Mouse (Mus musculus) testis, adult 2 months (tissue): ENCODE results near the gene Opa1. TPM values are rescaled to one million over a fixed set of nuclear protein-coding genes. Genes with fewer than 3 reads are reported as not detected.

Source experiments
- H3K27ac ChIP-seq: fragments of 200-500 bp; 2 replicates; pipeline ENCODE4 v1.5.1; 2012; ENCODE audit warnings: low read depth, low read length; ENCODE audit not compliant: control insufficient read depth, insufficient read depth
- H3K27me3 ChIP-seq: fragments of 200-500 bp; 2 replicates; pipeline ENCODE4 v1.6.1; 2012; ENCODE audit warnings: mild to moderate bottlenecking, low read length, moderate library complexity; ENCODE audit not compliant: control insufficient read depth, insufficient read depth
- H3K36me3 ChIP-seq: fragments of 200-500 bp; 2 replicates; pipeline ENCODE4 v1.6.1; 2012; ENCODE audit warnings: mild to moderate bottlenecking, low read length; ENCODE audit not compliant: control insufficient read depth, insufficient read depth
- H3K4me1 ChIP-seq: fragments of 200-500 bp; 2 replicates; pipeline ENCODE4 v1.6.1; 2012; ENCODE audit warnings: low read length; ENCODE audit not compliant: control insufficient read depth, insufficient read depth
- H3K4me3 ChIP-seq: fragments of 200-500 bp; 2 replicates; pipeline ENCODE4 v1.5.1; 2012; ENCODE audit warnings: low read depth, mild to moderate bottlenecking, low read length, moderate library complexity, mixed read lengths; ENCODE audit not compliant: control insufficient read depth
- CTCF ChIP-seq: fragments of 200-500 bp; IDR thresholded peaks from 2 replicates; pipeline ENCODE4 v1.5.1; 2012; ENCODE audit warnings: low read depth, mild to moderate bottlenecking, inconsistent platforms, low read length, moderate library complexity; ENCODE audit not compliant: control insufficient read depth, insufficient read depth, insufficient replicate concordance
- POLR2A ChIP-seq: fragments of 200-500 bp; IDR thresholded peaks from 2 replicates; pipeline ENCODE4 v1.6.1; 2012; ENCODE audit warnings: low read depth, mild to moderate bottlenecking, inconsistent platforms, low read length, moderate library complexity; ENCODE audit not compliant: control insufficient read depth
- polyA plus RNA-seq: library from polyadenylated mRNA; depleted of rRNA; stranded (reverse); fragments of >200 nt; gene quantifications from 2 replicates; pipeline ENCODE4 v1.2.3, GENCODE M21; 2012; rRNA removed

Opa1 gene
- polyA plus RNA-seq, 1 experiment: 7.9 TPM

DNA sequence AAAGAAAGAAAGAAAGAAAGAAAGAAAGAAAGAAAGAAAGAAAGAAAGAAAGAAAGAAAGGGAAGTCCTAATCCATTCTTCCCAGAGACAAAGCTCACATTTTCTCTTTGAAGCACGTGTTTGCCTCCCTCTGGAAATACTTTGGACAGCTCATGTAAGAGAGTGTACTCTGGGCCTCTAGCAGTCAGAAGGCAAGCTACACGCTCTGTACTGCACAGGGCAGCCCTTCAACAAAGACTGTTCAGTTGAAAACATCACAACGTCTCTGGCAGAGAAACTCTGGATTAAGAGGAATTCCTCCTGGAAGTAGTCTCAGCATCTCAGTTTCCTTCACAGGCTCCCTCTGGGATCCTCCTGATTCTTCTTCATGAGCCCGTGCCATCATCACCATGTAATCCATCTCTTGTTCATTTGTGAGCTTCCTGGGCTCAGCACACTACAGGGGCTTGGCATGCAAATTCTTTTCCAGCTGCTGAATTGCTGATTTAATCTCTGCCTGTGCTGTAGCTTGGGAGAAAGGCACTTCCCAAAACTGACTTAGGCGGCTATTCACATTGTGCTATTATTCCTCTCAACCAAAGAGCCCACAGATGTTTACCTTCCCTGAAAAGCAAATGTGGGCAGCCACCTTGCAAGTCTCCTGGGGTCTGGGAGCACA lies 114.0 kb downstream of the Opa1 start:
- H3K4me1 ChIP-seq: no peaks in the 10 kb centered on the region
- no peaks in the 10 kb centered on the region for H3K36me3 ChIP-seq
- no peaks in the 10 kb centered on the region for H3K27me3 ChIP-seq
- H3K4me3 ChIP-seq: no peak overlapping the region
- no peak overlapping the region for H3K27ac ChIP-seq
- no peak for TF ChIP-seq CTCF
- no peak for TF ChIP-seq POLR2A

DNA sequence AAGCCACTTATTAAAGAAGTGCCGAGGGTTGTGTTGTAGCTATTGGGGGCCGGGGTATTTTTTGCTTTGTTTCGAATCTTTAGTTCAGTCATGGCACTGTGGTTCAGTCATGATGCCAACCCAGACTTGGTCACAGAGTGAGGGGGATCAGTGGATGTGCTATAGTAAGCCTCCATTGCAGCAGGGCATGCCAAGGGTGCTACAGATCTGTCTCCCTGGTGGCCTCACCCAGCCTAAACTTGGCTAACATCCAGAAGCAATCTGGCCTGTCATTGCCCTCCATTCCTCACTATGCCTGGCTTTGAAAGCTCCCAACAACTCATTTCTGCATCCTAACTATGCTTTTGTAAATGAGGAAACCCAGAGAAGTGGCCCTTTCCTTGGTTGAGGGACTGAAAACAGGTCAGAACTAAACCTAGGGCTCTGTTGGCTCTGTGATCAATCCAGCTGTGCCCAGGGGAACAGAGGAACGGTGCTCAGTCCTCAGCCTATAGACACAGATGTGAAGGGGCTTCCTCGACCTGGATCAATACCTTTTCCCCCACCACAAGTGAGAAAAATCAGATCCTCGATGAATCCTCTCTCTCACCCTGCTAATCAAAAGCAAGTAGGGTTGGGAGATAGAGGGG lies 114.8 kb downstream of the Opa1 start:
- H3K27ac ChIP-seq: no peak overlapping the region
- H3K27me3 ChIP-seq: no peaks in the 10 kb centered on the region
- TF ChIP-seq POLR2A (no peak), CTCF (no peak)
- H3K4me1 ChIP-seq: no peaks in the 10 kb centered on the region
- H3K4me3 ChIP-seq: no peak overlapping the region
- no peaks in the 10 kb centered on the region for H3K36me3 ChIP-seq

DNA sequence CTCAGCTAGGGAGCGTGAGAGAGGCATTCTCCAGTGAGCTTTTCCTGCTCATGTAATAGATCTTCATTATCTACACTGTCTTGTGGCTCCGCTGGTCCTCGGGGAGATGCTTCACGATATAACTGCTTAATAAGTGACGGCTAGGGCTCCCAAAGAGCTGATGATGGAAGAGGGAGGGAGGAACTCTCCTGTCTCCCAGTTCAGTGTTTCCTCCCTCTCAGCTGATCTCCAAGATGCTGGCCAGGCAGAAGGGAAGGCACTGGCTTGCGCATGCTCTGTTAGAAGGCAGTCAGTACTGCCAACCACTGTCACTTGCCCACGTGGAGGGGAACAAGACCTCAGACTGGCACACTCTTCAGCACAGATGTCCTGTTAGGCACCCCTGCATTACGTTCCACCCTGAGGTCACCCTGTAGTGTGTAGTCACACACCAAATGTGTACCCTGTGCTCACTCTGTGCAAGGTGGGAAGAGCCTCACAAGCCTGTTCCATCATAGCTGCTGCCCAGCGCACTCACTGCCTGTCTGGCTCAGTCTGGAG lies 115.4 kb downstream of the Opa1 start:
- no peaks in the 10 kb centered on the region for H3K27me3 ChIP-seq
- TF ChIP-seq CTCF: no peak
- no peak for TF ChIP-seq POLR2A
- H3K4me3 ChIP-seq: no peak overlapping the region
- H3K4me1 ChIP-seq: no peaks in the 10 kb centered on the region
- no peak overlapping the region for H3K27ac ChIP-seq
- H3K36me3 ChIP-seq: no peaks in the 10 kb centered on the region

Other genes with a start within 250 kb of the Opa1 start
- 0.04 and 0.05 TPM in 2 replicates for gene Atp13a5, start 200.6 kb upstream of the Opa1 start, polyA plus RNA-seq
- gene Atp13a4, start 34.5 kb upstream of the Opa1 start, polyA plus RNA-seq: 3.9 and 7.4 TPM in 2 replicates